Mouse (Mus musculus): ENCODE results near the gene Uggt2. TPM values are rescaled to one million over a fixed set of nuclear protein-coding genes. Genes with fewer than 3 reads are reported as not detected.
A peak's percentile ranks its signal among the peaks of the same experiment; 100 is the strongest.

Uggt2 gene
- polyA plus RNA-seq, 1 experiment from 2014 or later = 14.5 TPM

DNA sequence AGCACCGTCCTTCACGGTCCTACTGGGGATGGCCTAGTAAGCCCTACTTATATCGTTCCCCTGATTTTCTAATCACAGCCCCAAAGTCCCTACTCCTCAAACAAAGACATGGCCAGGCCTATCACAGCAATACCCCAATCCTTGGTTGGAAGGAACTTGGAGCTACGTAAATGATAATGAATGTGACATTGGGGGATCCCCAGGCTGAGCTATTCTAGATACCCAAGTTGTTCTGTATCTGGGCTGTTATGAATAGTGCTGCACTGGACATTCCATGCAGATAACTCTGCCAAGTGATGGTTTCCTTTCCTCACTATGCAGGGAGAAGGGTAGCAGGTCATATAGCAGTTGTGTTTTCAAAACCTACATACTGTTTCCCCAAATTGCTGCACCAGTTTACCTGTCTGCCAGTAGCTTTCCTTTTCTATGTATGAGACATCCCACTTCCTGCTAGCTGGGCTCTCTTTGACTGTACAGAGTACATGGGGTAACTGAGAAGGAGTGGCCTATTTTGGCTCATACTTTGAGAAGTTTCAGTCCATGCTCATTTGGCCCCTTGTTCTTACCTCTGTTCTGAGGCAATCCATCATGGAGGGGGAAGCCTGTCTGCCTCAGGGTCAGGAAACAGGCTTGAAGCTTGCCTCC, 133.8 kb downstream of the Uggt2 start:
- Histone ChIP-seq H3K4me1 (no peaks in the 10 kb centered on the region), H3K4me3 (no peak overlapping the region), H3K36me3 (replicated peaks) (peaks cover 69% of the 10 kb centered on the region), H3K27ac (replicated peaks) (no peak overlapping the region), H3K9me3 (no peaks in the 10 kb centered on the region), H3K27me3 (replicated peaks; ENCODE audit: low read depth, poor library complexity, severe bottlenecking) (no peaks in the 10 kb centered on the region)
- no peak for DNase-seq (ENCODE audit: low spot score)
- 95% methylated on average over 4 of the region's 4 CpGs for WGBS

GRCm38 (mm10) chr14:118958010-118958409, 141.2 kb downstream of the Uggt2 start:
- Histone ChIP-seq H3K4me3 (no peak overlapping the region), H3K9me3 (no peaks in the 10 kb centered on the region), H3K36me3 (replicated peaks) (peaks cover 85% of the 10 kb centered on the region), H3K27ac (replicated peaks) (no peak overlapping the region), H3K27me3 (replicated peaks; ENCODE audit: low read depth, poor library complexity, severe bottlenecking) (no peaks in the 10 kb centered on the region), H3K4me1 (no peaks in the 10 kb centered on the region)
- no peak for DNase-seq (ENCODE audit: low spot score)
- WGBS = 86% methylated on average over 3 of the region's 3 CpGs

DNA sequence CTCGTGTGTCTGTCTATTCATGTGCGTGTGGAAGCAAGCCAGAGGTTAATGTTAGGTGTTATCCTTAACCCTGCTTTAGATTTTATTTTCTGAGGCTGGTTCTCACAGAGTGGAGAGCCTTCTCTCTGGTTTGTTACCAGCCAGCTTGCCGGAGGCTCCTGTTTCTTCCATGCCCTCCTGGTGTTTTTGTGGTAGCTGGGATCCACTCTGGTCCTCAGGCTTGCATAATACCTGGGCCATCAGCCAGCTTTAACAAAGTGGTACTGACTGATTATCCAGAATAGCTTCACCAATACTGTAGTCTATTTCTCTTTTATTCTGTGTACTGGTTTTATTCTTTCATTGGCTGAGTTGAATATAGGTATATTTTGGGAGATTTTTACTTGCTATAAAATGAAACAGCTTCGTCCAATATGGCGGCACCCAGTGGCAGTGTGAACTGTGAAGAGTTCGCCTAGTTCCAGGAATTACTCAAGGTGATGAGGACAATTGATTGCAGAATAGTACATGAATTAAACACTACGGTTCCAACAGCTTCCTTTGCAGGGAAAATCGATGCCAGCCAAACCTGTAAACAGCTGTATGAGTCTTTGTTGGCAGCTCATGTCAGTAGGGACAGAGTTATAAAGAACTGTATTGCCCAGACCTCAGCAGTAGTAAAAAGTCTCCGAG, 147.2 kb downstream of the Uggt2 start:
- Histone ChIP-seq H3K27me3 (replicated peaks; ENCODE audit: low read depth, poor library complexity, severe bottlenecking) (no peaks in the 10 kb centered on the region), H3K36me3 (replicated peaks) (peaks cover 36% of the 10 kb centered on the region)

GRCm38 (mm10) chr14:118948841-118949240, 150.4 kb downstream of the Uggt2 start:
- no peak for DNase-seq (ENCODE audit: low spot score)
- no peaks in the 10 kb centered on the region for H3K27me3 ChIP-seq (replicated peaks; ENCODE audit: low read depth, poor library complexity, severe bottlenecking)
- H3K4me3 ChIP-seq = no peak overlapping the region
- H3K4me1 ChIP-seq = peaks cover 6% of the 10 kb centered on the region
- 90% methylated on average over 1 of the region's 1 CpGs for WGBS
- no peaks in the 10 kb centered on the region for H3K9me3 ChIP-seq
- H3K36me3 ChIP-seq (replicated peaks) = peaks cover 10% of the 10 kb centered on the region
- H3K27ac ChIP-seq (replicated peaks) = no peak overlapping the region

More for the DNA sequence above, 147.2 kb downstream of the Uggt2 start:
- Histone ChIP-seq H3K4me1 (peaks cover 6% of the 10 kb centered on the region), H3K4me3 (no peak overlapping the region), H3K27ac (replicated peaks) (no peak overlapping the region), H3K9me3 (no peaks in the 10 kb centered on the region)
- no peak for DNase-seq (ENCODE audit: low spot score)
- WGBS = 95% methylated on average over 9 of the region's 9 CpGs

GRCm38 (mm10) chr14:118944702-118945101, 154.5 kb downstream of the Uggt2 start:
- 83% methylated on average over 2 of the region's 2 CpGs for WGBS
- H3K9me3 ChIP-seq = no peaks in the 10 kb centered on the region
- H3K36me3 ChIP-seq (replicated peaks) = no peaks in the 10 kb centered on the region
- DNase-seq (ENCODE audit: low spot score) = no peak
- no peak overlapping the region for H3K4me3 ChIP-seq
- no peak overlapping the region for H3K27ac ChIP-seq (replicated peaks)
- H3K27me3 ChIP-seq (replicated peaks; ENCODE audit: low read depth, poor library complexity, severe bottlenecking) = no peaks in the 10 kb centered on the region
- peaks cover 20% of the 10 kb centered on the region for H3K4me1 ChIP-seq

DNA sequence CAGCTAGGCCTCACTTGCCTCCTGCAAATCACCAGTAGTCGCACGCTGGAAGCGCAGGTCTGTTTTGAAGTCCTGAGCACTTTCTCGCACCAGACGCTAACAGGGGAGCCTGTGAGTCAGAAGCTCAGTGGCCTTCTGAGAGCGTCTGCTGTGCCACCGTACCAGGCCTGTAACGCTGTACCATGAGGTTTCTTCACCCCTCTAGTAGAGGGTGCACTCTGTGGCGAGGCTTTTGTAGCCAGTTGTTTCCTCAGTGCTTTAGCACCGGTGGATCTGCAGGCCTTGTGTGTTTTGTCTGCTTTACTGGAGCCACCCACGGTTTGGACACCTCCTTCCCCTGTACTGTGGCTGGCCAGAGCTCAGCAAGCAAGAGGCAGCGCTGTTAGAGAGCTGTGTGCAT, 157.2 kb downstream of the Uggt2 start:
- Histone ChIP-seq H3K27me3 (replicated peaks; ENCODE audit: low read depth, poor library complexity, severe bottlenecking) (no peaks in the 10 kb centered on the region), H3K4me3 (no peak overlapping the region), H3K4me1 (peaks cover 37% of the 10 kb centered on the region), H3K36me3 (replicated peaks) (no peaks in the 10 kb centered on the region), H3K27ac (replicated peaks) (no peak overlapping the region; the same call in 1 of the 2 replicates), H3K9me3 (no peaks in the 10 kb centered on the region)
- DNase-seq (ENCODE audit: low spot score) = no peak
- WGBS = 42% methylated on average over 12 of the region's 12 CpGs

DNA sequence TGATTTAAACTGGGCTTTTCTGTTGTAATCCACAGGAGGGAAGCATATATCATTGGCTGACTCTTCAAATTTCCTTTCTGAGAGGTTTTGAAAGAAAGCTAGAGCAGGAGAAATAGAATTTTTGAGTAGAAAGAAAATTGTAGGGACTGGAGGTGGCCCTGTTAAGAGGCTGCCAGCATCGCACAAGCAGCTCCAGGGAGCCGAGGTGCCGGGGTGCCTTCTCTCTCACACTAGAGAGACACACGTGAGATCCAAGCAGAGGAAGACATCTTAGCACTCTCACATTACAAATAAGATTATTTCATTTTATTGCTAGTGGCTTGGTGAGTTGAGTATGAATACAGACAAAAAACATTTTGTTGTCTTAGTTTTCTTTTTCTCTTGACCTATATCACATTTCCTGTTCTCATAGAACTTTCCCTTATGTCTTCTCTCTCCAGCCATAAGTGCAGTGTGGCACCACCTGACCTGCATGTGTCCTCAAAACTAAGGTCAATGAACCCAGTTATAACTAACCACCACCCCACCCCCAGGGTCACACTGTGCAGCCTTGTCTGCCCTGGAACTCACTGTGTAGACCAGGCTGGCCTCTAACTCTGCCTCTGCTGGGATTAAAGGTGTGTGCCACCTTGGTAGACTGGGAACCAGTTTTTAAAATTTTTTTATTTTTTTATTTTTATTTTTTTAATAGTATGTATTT, 158.3 kb downstream of the Uggt2 start:
- no peak for DNase-seq (ENCODE audit: low spot score)
- H3K4me1 ChIP-seq = peaks cover 47% of the 10 kb centered on the region
- no peak overlapping the region for H3K27ac ChIP-seq (replicated peaks)
- no peaks in the 10 kb centered on the region for H3K9me3 ChIP-seq
- H3K36me3 ChIP-seq (replicated peaks) = no peaks in the 10 kb centered on the region
- WGBS = 76% methylated on average over 4 of the region's 4 CpGs
- H3K4me3 ChIP-seq = no peak overlapping the region
- H3K27me3 ChIP-seq (replicated peaks; ENCODE audit: low read depth, poor library complexity, severe bottlenecking) = no peaks in the 10 kb centered on the region

- H3K36me3 ChIP-seq (replicated peaks) = no peaks in the 10 kb centered on the region
- H3K27ac ChIP-seq (replicated peaks) = peak overlapping the region; percentile 96
- 2% methylated on average over 7 of the region's 7 CpGs for WGBS
- no peaks in the 10 kb centered on the region for H3K9me3 ChIP-seq
- DNase-seq (ENCODE audit: low spot score) = no peak
- no peaks in the 10 kb centered on the region for H3K27me3 ChIP-seq (replicated peaks; ENCODE audit: low read depth, poor library complexity, severe bottlenecking)
- peak overlapping the region; percentile 100 for H3K4me3 ChIP-seq
- H3K4me1 ChIP-seq = peaks cover 52% of the 10 kb centered on the region
Measured at GRCm38 (mm10) chr14:118938551-118938950, 160.7 kb downstream of the Uggt2 start.

DNA sequence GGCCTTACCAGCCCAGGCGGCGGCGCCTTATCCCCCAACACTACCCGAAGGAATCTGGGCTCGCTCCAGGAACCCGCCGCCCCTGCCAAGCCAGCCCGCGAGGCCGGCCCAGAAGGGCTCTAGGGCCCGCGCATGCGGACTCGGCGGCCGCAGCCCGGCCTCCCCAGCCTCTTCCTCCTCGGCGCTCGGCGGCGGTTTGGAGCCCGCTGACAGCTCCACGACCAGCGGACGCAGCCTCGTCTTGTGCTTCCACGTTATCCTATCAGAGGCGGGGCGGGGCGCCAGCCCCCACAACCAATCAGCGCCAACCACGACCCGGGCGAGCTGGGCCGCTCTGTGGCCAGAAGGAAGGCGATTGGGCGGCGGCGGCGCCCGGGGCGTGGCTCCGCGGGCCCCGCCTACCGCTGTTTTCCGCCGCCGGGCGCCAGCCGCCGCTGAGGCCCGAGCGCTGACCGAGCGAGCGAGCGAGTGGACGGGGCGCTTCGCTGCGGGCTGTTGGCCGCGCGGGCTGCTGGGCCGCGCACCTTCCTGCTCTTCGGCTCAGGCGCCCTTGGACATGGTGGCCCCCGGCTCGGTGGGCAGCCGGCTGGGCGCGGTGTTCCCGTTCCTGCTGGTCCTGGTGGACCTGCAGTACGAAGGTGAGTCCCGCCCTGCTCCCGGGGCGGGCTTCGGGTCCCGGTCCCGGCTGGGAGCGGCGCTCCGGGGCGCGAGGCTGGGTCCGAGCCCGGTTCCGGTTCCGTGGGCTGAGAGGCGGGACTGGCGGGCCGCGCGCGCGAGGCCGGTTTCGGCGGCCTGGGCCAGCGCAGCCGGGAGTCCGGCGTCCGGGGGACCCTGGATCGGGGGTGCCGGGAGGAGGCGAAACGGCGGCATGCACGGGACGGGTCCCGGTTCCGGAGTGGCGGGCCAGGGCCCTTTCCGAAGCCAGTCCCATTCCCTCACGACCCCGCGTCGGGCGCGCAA, 161.4 kb downstream of the Uggt2 start, which contains the start of gene Dnajc3:
Gene Dnajc3, plus strand, starts transcription at position 444 of the 960 bp plus-strand sequence.
- H3K36me3 ChIP-seq (replicated peaks) = no peaks in the 10 kb centered on the region
- no peaks in the 10 kb centered on the region for H3K9me3 ChIP-seq
- peak; percentile 100 for DNase-seq (ENCODE audit: low spot score)
- WGBS = under 1% methylated on average over 124 of the region's 124 CpGs
- H3K4me1 ChIP-seq = peaks cover 56% of the 10 kb centered on the region
- no peaks in the 10 kb centered on the region for H3K27me3 ChIP-seq (replicated peaks; ENCODE audit: low read depth, poor library complexity, severe bottlenecking)
- peak within 1 kb of the TSS; percentile 96 for H3K27ac ChIP-seq (replicated peaks)
- peak within 1 kb of the TSS; percentile 100 for H3K4me3 ChIP-seq

- H3K9me3 ChIP-seq = no peaks in the 10 kb centered on the region
- peaks cover 55% of the 10 kb centered on the region for H3K4me1 ChIP-seq
- H3K27me3 ChIP-seq (replicated peaks; ENCODE audit: low read depth, poor library complexity, severe bottlenecking) = no peaks in the 10 kb centered on the region
- DNase-seq (ENCODE audit: low spot score) = no peak
- peak overlapping the region; percentile 100 for H3K4me3 ChIP-seq
- 28% methylated on average over 4 of the region's 4 CpGs for WGBS
- H3K27ac ChIP-seq (replicated peaks) = peak overlapping the region; percentile 96
- no peaks in the 10 kb centered on the region for H3K36me3 ChIP-seq (replicated peaks)
Measured at GRCm38 (mm10) chr14:118936952-118937351, 162.3 kb downstream of the Uggt2 start.

- DNase-seq (ENCODE audit: low spot score) = no peak
- Histone ChIP-seq H3K27me3 (replicated peaks; ENCODE audit: low read depth, poor library complexity, severe bottlenecking) (no peaks in the 10 kb centered on the region), H3K27ac (replicated peaks) (no peak overlapping the region), H3K4me1 (peaks cover 53% of the 10 kb centered on the region), H3K4me3 (no peak overlapping the region), H3K9me3 (no peaks in the 10 kb centered on the region), H3K36me3 (replicated peaks) (no peaks in the 10 kb centered on the region)
- WGBS = 52% methylated on average over 3 of the region's 3 CpGs
Measured at GRCm38 (mm10) chr14:118936236-118936635, 163.0 kb downstream of the Uggt2 start.

All from embryonic facial prominence, embryonic 10.5 days (tissue).